Mouse (Mus musculus) limb, embryonic 10.5 days (tissue): ENCODE results near the gene Paxx. TPM values are rescaled to one million over a fixed set of nuclear protein-coding genes. Genes with fewer than 3 reads are reported as not detected.

Source experiments
- DNase-seq: peaks from one replicate; pipeline ENCODE4 v3.0.0-alpha.2; 2017; ENCODE audit warnings: low spot score
- H3K27ac ChIP-seq: fragments of 300-500 bp; sonication (generic); 2 replicates; pipeline ENCODE4 v1.5.1; 2016; ENCODE audit warnings: mild to moderate bottlenecking
- H3K27me3 ChIP-seq: fragments of 300-500 bp; sonication (generic); 2 replicates; pipeline ENCODE4 v1.6.1; 2016; ENCODE audit warnings: low read depth, mild to moderate bottlenecking; ENCODE audit not compliant: poor library complexity, severe bottlenecking
- H3K36me3 ChIP-seq: fragments of 300-500 bp; sonication (generic); 2 replicates; pipeline ENCODE4 v1.6.1; 2016; ENCODE audit warnings: mild to moderate bottlenecking, moderate library complexity
- H3K4me1 ChIP-seq: fragments of 300-500 bp; sonication (generic); 2 replicates; pipeline ENCODE4 v1.6.1; 2016
- H3K4me3 ChIP-seq: fragments of 300-500 bp; sonication (generic); 2 replicates; pipeline ENCODE4 v1.5.1; 2016; ENCODE audit warnings: mild to moderate bottlenecking, moderate library complexity
- H3K9me3 ChIP-seq: fragments of 300-500 bp; sonication (generic); replicated peaks from 2 replicates; pipeline ENCODE4 v1.6.1; 2016; ENCODE audit warnings: mild to moderate bottlenecking
- WGBS: fragments of 180-500 bp; shearing (Covaris S2); methylation state at CpG from one replicate; pipeline ENCODE4 v1.1.7; 2016; 5-methylcytosine and 5-hydroxymethylcytosine counted together
- polyA plus RNA-seq: library from polyadenylated mRNA; unstranded; fragments of >200 nt; fragmentation: Nextera tagmentation; extraction: Ambion mirVana; gene quantifications from 2 replicates; pipeline ENCODE4 v1.2.1, GENCODE M21; 2016

Gene Paxx
- 10.0 and 14.6 TPM in 2 replicates for polyA plus RNA-seq

DNA sequence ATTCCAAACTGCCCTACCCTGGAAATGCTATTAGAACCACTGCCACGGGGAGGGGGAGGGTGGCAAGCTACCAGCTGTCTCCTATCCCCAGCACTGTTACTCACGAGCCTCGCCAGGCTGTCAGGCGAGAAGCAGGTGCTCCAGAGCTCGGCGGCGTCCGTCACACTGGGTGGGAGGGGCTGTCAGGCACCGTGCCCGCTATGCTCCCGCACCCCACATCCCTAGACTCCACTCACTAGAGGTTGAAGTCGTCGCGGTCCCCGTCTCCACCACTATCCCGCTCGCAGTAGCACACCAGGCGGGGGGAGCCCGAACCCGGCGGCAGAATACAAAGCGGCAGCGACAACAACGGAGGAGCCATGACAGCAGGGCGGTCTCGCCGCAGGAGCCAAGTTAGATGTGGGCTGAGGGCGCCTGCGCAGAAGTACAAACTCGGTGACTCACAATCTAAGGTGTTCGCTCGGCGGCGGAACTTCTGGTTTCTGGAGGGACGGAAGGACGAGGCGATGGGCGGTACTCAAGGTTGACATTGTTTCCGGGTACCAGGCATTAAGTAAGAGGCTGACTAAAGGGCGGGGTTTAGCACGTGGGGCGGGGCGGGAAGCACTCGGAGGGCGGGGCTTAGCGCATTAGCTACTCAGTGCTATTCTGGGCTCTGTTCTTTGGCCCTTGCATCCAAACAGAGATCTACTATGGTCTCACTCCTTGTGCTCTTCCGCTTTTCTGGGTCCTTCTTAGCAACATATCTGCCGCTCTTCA is at the start of gene Paxx:
Gene Paxx, minus strand, starts transcription at position 544 of the 759 bp plus-strand sequence.
- Histone ChIP-seq H3K27me3 (no peaks in the 10 kb centered on the region), H3K27ac (peak within 1 kb of the TSS; percentile 85), H3K4me1 (peaks cover 22% of the 10 kb centered on the region), H3K36me3 (peaks cover 8% of the 10 kb centered on the region; the same call in 1 of the 2 replicates), H3K4me3 (peak within 1 kb of the TSS; percentile 82), H3K9me3 (no peaks in the 10 kb centered on the region)
- WGBS, result under 1% methylated on average over 48 of the region's 48 CpGs
- DNase-seq, result peak; percentile 89

DNA sequence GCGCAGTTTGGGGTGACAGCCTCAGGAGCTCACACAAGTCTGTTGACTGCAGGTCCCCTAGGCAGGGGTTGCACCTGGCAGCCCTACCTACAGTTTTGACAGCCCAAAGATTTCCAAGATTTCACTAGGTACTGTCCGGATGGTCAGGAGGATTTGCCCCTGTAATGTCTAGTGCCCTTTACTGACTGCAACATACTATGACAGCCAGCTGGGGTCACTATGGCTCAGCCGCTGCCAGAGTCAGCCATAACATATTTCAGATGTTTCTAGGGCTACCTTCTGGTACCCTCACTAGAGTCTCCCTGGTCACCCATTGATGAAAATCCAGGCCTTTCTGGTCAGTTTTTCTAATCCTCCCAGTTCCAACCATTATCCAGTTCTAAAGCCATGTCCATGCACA is 49.0 kb upstream of the Paxx start:
- Histone ChIP-seq H3K27ac (no peak overlapping the region), H3K4me1 (0 out of 2 replicates have a peak, but pooled peaks cover 3% of the 10 kb centered on the region), H3K9me3 (no peaks in the 10 kb centered on the region), H3K27me3 (no peaks in the 10 kb centered on the region), H3K36me3 (peaks cover 14% of the 10 kb centered on the region), H3K4me3 (no peak overlapping the region)
- no peak for DNase-seq
- WGBS, result 75% methylated on average over 3 of the region's 3 CpGs

DNA sequence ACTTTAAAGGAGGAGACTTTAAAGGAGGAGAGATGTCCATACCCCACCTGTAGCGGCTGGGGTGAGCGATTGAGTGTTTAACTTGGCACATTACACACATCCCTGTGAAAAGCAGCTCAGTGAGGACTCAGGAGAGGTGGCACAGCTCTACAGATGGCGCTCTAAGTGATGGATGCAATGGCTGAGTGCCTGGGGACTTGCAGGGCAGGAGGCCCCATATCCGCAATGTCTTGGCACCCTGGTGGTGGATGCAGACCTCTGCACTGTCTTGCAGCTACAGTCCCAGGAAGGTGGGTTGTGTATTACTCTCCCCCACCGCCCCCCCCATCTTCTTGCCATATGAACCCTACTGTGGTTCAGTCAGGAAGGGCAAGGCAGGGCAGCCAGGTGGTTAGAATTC is 46.1 kb upstream of the Paxx start:
- 29% methylated on average over 5 of the region's 5 CpGs for WGBS

DNA sequence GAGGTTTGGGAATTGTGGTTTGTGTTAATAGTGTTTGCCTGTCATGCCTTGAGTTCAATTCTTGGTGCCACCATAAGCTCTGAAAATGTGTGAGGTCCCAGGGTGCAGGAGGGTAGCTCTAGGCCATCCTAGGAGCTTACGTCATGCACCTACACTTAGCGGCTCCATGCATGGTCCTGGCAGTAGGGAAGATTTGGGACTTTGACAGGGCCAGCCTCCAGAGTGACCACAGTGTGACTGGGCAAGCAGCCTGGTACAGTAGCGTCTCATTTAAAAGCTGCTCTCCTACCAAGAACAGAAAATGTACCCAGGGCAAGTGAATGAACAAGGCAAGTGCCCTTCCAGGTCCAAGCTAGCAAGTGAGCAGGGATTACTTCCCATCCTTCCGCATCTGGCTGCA is 45.0 kb upstream of the Paxx start:
- Histone ChIP-seq H3K4me1 (peaks cover 15% of the 10 kb centered on the region), H3K4me3 (no peak overlapping the region), H3K9me3 (no peaks in the 10 kb centered on the region), H3K27ac (no peak overlapping the region), H3K36me3 (peaks cover 41% of the 10 kb centered on the region), H3K27me3 (no peaks in the 10 kb centered on the region)
- 98% methylated on average over 4 of the region's 4 CpGs for WGBS
- DNase-seq, result no peak

More for the DNA sequence above, 46.1 kb upstream of the Paxx start:
- Histone ChIP-seq H3K27ac (no peak overlapping the region), H3K4me3 (no peak overlapping the region), H3K4me1 (peaks cover 5% of the 10 kb centered on the region), H3K9me3 (no peaks in the 10 kb centered on the region), H3K36me3 (peaks cover 41% of the 10 kb centered on the region), H3K27me3 (no peaks in the 10 kb centered on the region)
- DNase-seq, result no peak

DNA sequence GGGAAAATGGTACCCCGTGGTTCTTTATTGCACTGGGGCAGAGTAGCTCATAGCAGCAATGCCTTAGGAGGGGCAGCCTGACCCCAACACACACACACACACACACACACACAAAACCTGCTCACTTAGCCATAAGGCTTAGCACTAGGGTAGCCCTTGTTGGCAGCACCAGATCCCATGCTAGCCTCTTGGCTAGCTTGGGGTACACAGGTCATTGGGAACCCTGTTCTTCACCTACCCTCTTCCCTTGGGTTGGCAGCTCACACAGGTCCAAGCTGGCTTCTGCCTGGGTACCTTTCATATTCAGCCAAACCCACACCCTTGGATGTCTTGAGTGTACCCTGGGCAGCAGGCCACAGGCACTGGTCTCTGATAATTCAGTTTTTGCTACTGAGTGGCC is 44.1 kb upstream of the Paxx start:
- Histone ChIP-seq H3K4me1 (peaks cover 19% of the 10 kb centered on the region), H3K27me3 (no peaks in the 10 kb centered on the region), H3K36me3 (peaks cover 41% of the 10 kb centered on the region), H3K4me3 (no peak overlapping the region), H3K27ac (no peak overlapping the region), H3K9me3 (no peaks in the 10 kb centered on the region)
- DNase-seq, result no peak
- WGBS, result 100% methylated on average over 1 of the region's 1 CpGs

DNA sequence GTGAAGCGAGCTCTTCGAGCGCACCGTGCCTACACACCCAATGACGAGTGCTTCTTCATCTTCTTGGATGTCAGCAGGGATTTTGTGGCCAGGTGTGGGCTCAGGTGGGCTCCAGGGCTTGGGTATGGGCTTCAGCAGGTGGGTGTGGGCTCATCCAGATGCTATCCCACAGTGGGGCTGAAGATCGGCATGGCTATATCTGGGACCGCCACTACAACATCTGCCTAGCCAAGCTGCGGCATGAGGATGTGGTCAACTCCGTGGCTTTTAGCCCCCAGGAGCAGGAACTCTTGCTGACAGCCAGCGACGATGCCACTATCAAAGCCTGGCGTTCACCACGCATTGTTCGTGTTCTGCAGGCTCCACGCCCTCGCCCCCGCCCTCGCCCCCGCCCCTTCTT is 43.6 kb upstream of the Paxx start:
- no peak for DNase-seq
- Histone ChIP-seq H3K36me3 (peaks cover 41% of the 10 kb centered on the region), H3K27me3 (no peaks in the 10 kb centered on the region), H3K27ac (no peak overlapping the region), H3K4me3 (no peak overlapping the region), H3K9me3 (no peaks in the 10 kb centered on the region), H3K4me1 (peaks cover 22% of the 10 kb centered on the region)
- WGBS, result 99% methylated on average over 19 of the region's 19 CpGs

DNA sequence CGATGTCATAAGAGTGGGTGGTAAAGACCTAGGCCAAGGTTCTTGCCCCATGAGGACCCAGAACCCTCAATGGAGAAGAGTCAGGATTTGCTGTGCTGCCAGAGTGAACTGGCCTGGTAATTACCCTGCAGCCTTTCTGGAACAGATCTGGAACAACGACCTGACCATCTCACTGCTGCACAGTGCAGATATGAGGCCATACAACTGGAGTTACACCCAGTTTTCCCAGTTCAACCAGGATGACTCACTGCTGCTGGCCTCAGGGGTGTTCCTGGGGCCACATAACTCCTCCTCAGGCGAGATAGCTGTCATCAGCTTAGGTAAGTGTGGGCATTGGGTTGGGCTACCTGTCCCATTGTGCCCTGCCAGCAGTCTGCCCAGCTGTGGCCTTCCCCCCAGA is 41.8 kb upstream of the Paxx start:
- H3K9me3 ChIP-seq, result no peaks in the 10 kb centered on the region
- H3K27me3 ChIP-seq, result no peaks in the 10 kb centered on the region
- no peak for DNase-seq
- peaks cover 30% of the 10 kb centered on the region for H3K4me1 ChIP-seq
- H3K27ac ChIP-seq, result no peak overlapping the region
- H3K4me3 ChIP-seq, result no peak overlapping the region
- peaks cover 41% of the 10 kb centered on the region for H3K36me3 ChIP-seq
- 88% methylated on average over 3 of the region's 3 CpGs for WGBS

DNA sequence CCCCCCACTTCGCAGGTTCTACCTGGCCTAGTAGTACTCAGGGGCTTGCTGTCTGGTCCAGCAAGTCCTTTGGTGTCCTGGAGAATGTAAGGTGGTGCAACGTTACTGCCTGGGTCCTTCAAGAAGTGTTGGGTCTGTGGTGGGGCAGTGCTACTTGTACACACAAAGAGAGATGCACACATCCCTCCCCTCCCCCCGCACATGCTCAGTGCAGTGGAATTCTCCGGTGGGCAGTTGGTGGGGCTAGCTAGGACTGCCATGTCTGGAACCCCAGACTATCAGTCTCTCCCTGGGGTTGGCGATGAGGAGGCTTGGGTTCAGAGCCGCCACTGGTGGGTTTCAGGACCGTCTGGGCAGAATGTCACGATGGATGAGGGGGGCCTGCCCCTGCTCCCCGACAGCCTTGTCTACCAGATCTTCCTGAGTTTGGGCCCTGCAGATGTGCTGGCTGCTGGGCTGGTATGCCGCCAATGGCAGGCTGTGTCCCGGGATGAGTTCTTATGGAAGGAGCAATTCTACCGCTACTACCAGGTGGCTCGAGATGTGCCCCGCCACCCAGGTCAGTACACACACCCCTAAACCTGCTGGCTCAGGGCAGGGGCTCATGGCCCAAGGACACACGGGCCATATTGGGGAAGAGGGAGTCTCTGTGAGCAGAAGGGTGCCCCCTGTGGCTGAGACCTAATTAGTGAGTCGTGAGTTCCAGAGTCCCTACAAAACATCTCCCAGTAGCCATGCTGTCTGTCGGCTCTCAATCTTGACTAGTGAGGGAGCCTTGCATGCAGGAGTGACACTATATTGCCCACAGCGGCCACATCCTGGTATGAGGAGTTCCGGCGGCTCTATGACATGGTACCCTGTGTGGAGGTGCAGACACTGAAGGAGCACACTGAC is 40.9 kb upstream of the Paxx start, which contains the start of gene C8g:
Gene C8g, minus strand, starts transcription at position 127 of the 894 bp plus-strand sequence.
- no peaks in the 10 kb centered on the region for H3K9me3 ChIP-seq
- peak within 1 kb of the TSS; percentile 88 for H3K27ac ChIP-seq
- H3K4me3 ChIP-seq, result peak within 1 kb of the TSS; percentile 69
- peaks cover 33% of the 10 kb centered on the region for H3K4me1 ChIP-seq
- H3K36me3 ChIP-seq, result peaks cover 41% of the 10 kb centered on the region
- DNase-seq, result no peak
- no peaks in the 10 kb centered on the region for H3K27me3 ChIP-seq
- 79% methylated on average over 20 of the region's 20 CpGs for WGBS

DNA sequence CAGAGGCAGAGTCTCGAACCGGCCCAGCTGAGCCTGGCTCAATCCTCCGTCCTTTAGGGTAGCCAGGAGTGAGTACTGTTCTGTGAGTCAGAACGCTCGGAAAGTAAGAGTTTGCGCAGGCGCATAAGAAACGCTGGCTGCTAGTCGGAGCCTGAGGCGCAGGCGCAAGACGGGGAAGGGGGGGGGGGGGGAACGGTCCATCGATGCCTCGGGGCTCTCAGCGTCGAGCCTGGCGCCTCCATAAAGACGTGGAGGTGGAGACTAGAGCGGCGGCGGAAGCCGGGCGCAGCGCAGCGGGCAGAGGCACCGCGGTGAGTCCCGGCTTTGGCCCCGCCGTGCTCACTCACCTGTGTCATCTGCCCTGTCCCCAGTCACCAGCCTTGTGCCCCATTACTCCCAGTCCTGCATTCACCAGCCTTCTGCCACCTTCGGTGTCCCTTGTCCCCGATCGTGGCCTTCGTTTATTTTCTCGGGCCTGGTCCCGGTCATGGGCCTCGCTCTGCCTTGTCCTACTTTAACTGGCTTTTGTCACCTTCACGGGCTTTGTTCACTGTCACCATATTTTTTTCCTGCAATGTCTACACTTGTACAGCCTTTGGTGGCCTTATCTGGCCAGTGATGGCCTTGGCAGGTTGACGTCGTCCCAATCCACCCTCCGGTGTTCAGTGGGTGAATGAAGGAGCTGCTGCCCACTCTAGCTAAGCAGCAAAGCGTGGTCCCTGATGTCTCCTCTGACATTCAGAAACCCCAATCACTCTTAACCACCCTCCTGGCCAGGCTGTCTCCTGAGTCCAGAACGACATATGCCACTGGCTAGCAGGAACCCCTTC is 39.9 kb upstream of the Paxx start, which contains the start of gene Fbxw5:
Gene Fbxw5, plus strand, starts transcription at position 175 of the 830 bp plus-strand sequence.
- Histone ChIP-seq H3K36me3 (peaks cover 35% of the 10 kb centered on the region), H3K27me3 (no peaks in the 10 kb centered on the region), H3K4me1 (peaks cover 33% of the 10 kb centered on the region), H3K4me3 (peak within 1 kb of the TSS; percentile 69), H3K27ac (peak within 1 kb of the TSS; percentile 88), H3K9me3 (no peaks in the 10 kb centered on the region)
- peak; percentile 95 for DNase-seq
- 1% methylated on average over 44 of the region's 44 CpGs for WGBS

DNA sequence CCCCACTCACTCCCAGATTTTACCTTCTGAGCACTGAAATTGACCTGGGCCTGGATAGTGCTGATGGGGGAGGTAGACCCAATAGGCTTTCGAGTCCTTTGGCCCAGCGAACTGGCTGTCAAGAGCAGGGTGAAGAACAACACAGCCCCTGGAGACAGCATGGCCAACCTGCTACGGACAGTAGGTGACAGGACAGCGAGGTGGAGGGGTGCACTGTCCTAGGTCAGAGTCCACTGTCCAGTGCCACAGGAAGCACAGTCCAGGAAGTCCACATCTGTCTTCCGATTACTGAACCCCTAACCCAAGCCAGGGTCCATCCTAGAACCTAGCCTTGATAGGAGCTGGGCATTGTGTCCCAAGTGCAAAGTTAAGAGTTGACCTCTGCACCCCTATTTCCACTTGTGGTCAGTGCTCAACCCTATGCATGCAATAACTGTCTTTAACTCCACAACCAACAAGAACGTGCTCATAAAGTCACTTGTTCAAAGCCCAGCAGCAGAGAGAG is 39.2 kb upstream of the Paxx start:
- Histone ChIP-seq H3K9me3 (no peaks in the 10 kb centered on the region), H3K36me3 (peaks cover 29% of the 10 kb centered on the region), H3K27me3 (no peaks in the 10 kb centered on the region), H3K27ac (peak overlapping the region; percentile 88), H3K4me1 (peaks cover 33% of the 10 kb centered on the region), H3K4me3 (peak overlapping the region; percentile 69)
- no peak for DNase-seq
- 70% methylated on average over 6 of the region's 6 CpGs for WGBS

DNA sequence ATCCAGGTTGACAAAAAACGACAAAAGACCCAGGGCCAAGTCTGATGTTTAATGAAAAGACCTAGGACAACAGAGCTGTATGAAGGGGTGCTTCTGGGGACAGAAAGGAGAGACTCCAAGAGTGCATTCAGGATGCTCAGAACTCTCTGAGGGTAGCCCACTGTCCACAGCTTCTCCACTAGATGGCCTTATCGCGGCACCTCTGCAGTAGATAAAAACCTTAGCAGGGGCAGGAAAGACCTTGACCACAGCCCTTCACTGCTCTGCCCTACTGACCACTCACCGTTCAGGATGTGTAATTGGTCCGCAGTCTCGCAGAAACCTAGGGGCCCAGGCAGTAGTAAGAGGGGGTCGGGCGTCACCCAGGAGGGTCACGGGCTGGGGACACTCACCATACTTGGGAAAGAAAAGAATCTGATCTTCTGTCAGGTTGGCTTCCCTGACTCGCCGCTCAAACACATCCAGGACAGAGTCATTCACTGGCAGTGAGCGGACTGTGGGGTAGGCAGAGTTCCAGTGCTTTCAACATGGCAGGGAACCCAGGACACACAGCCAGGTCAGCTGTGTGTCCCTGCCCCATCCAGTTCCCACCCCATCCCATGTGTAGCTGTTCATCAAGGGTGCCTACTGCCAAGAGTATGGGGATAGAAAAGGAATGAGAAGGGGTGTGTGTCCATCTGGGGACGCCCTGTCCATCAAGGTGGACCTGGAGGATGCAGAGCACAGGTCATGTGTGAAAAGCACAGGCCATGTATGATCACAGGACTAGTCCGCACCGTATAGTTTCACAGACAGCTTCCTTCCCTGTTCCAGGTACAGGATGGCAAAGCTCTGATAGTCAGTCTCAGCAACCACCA is 38.0 kb upstream of the Paxx start:
- 69% methylated on average over 15 of the region's 15 CpGs for WGBS
- no peak overlapping the region for H3K4me3 ChIP-seq
- H3K36me3 ChIP-seq, result peaks cover 16% of the 10 kb centered on the region
- H3K27ac ChIP-seq, result no peak overlapping the region
- H3K4me1 ChIP-seq, result peaks cover 33% of the 10 kb centered on the region
- H3K27me3 ChIP-seq, result no peaks in the 10 kb centered on the region
- no peak for DNase-seq
- H3K9me3 ChIP-seq, result no peaks in the 10 kb centered on the region
